Mouse (Mus musculus) limb, embryonic 14.5 days (tissue): ENCODE measurements at regions not wholly inside any gene's neighbourhood (a gene's known extent, or its start where the extent isn't known, plus 50 kb on each side); places are given as distances from the start of the nearest gene placed in this dataset.

Experiments
- ATAC-seq: fragments of 200-750 bp; cut with Nextera tagmentation; 2 replicates; pipeline ENCODE4 v1.8.0; 2017; ENCODE audit warnings: low read depth, moderate number of reproducible peaks, moderate TSS enrichment; ENCODE audit not compliant: low FRiP score
- DNase-seq: peaks from one replicate; pipeline ENCODE4 v3.0.0-alpha.2; 2015; ENCODE audit warnings: low spot score
- H3K27ac ChIP-seq: fragments of 300-500 bp; sonication (generic); replicated peaks from 2 replicates; pipeline ENCODE4 v1.5.1; 2014; ENCODE audit warnings: low read depth, mild to moderate bottlenecking, low read length, moderate library complexity, mixed read lengths
- H3K27me3 ChIP-seq: fragments of 300-500 bp; sonication (generic); 2 replicates; pipeline ENCODE4 v1.6.1; 2014; ENCODE audit warnings: low read length, mixed read lengths; ENCODE audit not compliant: control insufficient read depth, insufficient read depth
- H3K36me3 ChIP-seq: fragments of 300-500 bp; sonication (generic); 2 replicates; pipeline ENCODE4 v1.6.1; 2014; ENCODE audit warnings: mild to moderate bottlenecking, low read length, moderate library complexity, mixed read lengths; ENCODE audit not compliant: control insufficient read depth, insufficient read depth
- H3K4me1 ChIP-seq: fragments of 300-500 bp; sonication (generic); 2 replicates; pipeline ENCODE4 v1.6.1; 2014; ENCODE audit warnings: antibody characterized with exemption, low read length, mixed read lengths; ENCODE audit not compliant: control insufficient read depth, insufficient read depth
- H3K4me2 ChIP-seq: fragments of 300-500 bp; sonication (generic); replicated peaks from 2 replicates; pipeline ENCODE4 v1.6.1; 2014; ENCODE audit warnings: low read depth, mild to moderate bottlenecking, low read length, moderate library complexity; ENCODE audit not compliant: severe bottlenecking
- H3K4me3 ChIP-seq: fragments of 300-500 bp; sonication (generic); replicated peaks from 2 replicates; pipeline ENCODE4 v1.5.1; 2014; ENCODE audit warnings: low read length
- H3K9ac ChIP-seq: fragments of 300-500 bp; sonication (generic); 2 replicates; pipeline ENCODE4 v1.6.1; 2014; ENCODE audit warnings: mild to moderate bottlenecking, low read depth, low read length, moderate library complexity; ENCODE audit not compliant: severe bottlenecking
- H3K9me3 ChIP-seq: fragments of 300-500 bp; sonication (generic); 2 replicates; pipeline ENCODE4 v1.6.1; 2016; ENCODE audit warnings: low read length; ENCODE audit not compliant: control insufficient read depth
- POLR2A ChIP-seq: fragments of 200-500 bp; IDR thresholded peaks from 2 replicates; pipeline ENCODE4 v1.8.0; 2012; ENCODE audit warnings: inconsistent platforms, mild to moderate bottlenecking, moderate library complexity, borderline replicate concordance; ENCODE audit not compliant: insufficient read depth, insufficient read length; ENCODE audit errors: extremely low read depth
- WGBS: fragments of 180-500 bp; shearing (Covaris S2); extraction: QIAGEN DNeasy Blood & Tissue Kit; methylation state at CpG from one replicate; pipeline ENCODE4 v1.1.7; 2014; 5-methylcytosine and 5-hydroxymethylcytosine counted together

- TF ChIP-seq POLR2A, result no peak
- Histone ChIP-seq H3K9me3 (no peaks in the 10 kb centered on the region), H3K36me3 (no peaks in the 10 kb centered on the region), H3K4me2 (no peak overlapping the region), H3K9ac (no peak overlapping the region), H3K4me1 (no peaks in the 10 kb centered on the region), H3K27ac (no peak overlapping the region), H3K4me3 (no peak overlapping the region), H3K27me3 (no peaks in the 10 kb centered on the region)
- DNase-seq, result no peak
- no peak for ATAC-seq
- WGBS, result 86% methylated on average over 13 of the region's 13 CpGs
Measured at GRCm38 (mm10) chr3:156414431-156415427, 146.9 kb upstream of the Negr1 start.

- no peak for TF ChIP-seq POLR2A
- Histone ChIP-seq H3K27ac (no peak overlapping the region), H3K9me3 (no peaks in the 10 kb centered on the region), H3K4me2 (no peak overlapping the region), H3K36me3 (no peaks in the 10 kb centered on the region), H3K9ac (no peak overlapping the region), H3K4me3 (no peak overlapping the region), H3K27me3 (no peaks in the 10 kb centered on the region), H3K4me1 (no peaks in the 10 kb centered on the region)
- DNase-seq (no peak), ATAC-seq (no peak)
Measured at GRCm38 (mm10) chr3:156418124-156418523, 143.5 kb upstream of the Negr1 start.

- Histone ChIP-seq H3K4me2 (no peak overlapping the region), H3K9me3 (no peaks in the 10 kb centered on the region), H3K9ac (no peak overlapping the region), H3K4me1 (no peaks in the 10 kb centered on the region), H3K27ac (no peak overlapping the region), H3K4me3 (no peak overlapping the region), H3K36me3 (no peaks in the 10 kb centered on the region), H3K27me3 (no peaks in the 10 kb centered on the region)
- no peak for TF ChIP-seq POLR2A
- DNase-seq, result no peak
- WGBS, result 52% methylated on average over 3 of the region's 3 CpGs
- no peak for ATAC-seq
Measured at GRCm38 (mm10) chr3:156423100-156423499, 138.5 kb upstream of the Negr1 start.

- Histone ChIP-seq H3K4me2 (no peak overlapping the region), H3K27me3 (no peaks in the 10 kb centered on the region), H3K9ac (no peak overlapping the region), H3K4me1 (no peaks in the 10 kb centered on the region), H3K4me3 (no peak overlapping the region), H3K36me3 (no peaks in the 10 kb centered on the region), H3K9me3 (no peaks in the 10 kb centered on the region), H3K27ac (no peak overlapping the region)
- ATAC-seq, result no peak
- TF ChIP-seq POLR2A, result no peak
- no peak for DNase-seq
- WGBS, result 61% methylated on average over 4 of the region's 4 CpGs
Measured at GRCm38 (mm10) chr3:156455042-156455441, 106.6 kb upstream of the Negr1 start.

- Histone ChIP-seq H3K4me2 (no peak overlapping the region), H3K9ac (no peak overlapping the region), H3K4me3 (no peak overlapping the region), H3K9me3 (no peaks in the 10 kb centered on the region), H3K27ac (no peak overlapping the region), H3K4me1 (no peaks in the 10 kb centered on the region), H3K27me3 (no peaks in the 10 kb centered on the region), H3K36me3 (no peaks in the 10 kb centered on the region)
- no peak for TF ChIP-seq POLR2A
- 66% methylated on average over 2 of the region's 2 CpGs for WGBS
- no peak for ATAC-seq
- DNase-seq, result no peak
Measured at GRCm38 (mm10) chr3:156463299-156463698, 98.3 kb upstream of the Negr1 start.
